Mouse (Mus musculus) embryonic facial prominence, embryonic 10.5 days (tissue): Measurements from ENCODE around the gene Myzap. TPM values are rescaled to one million over a fixed set of nuclear protein-coding genes. Genes with fewer than 3 reads are reported as not detected.
A peak's percentile ranks its signal among the peaks of the same experiment; 100 is the strongest.
"Not testable (repeated sequence)": the region's sequence is repeated elsewhere in the genome, so short reads cannot be mapped to it uniquely, and the experiment has no call there.

Source experiments
- DNase-seq: peaks from one replicate; pipeline ENCODE4 v3.0.0-alpha.2; 2017; ENCODE audit warnings: low spot score
- H3K27ac ChIP-seq: fragments of 300-500 bp; sonication (generic); replicated peaks from 2 replicates; pipeline ENCODE4 v1.5.1; 2016; ENCODE audit warnings: mild to moderate bottlenecking
- H3K27me3 ChIP-seq: fragments of 300-500 bp; sonication (generic); replicated peaks from 2 replicates; pipeline ENCODE4 v1.6.1; 2016; ENCODE audit warnings: low read depth, mild to moderate bottlenecking; ENCODE audit not compliant: poor library complexity, severe bottlenecking
- H3K36me3 ChIP-seq: fragments of 300-500 bp; sonication (generic); replicated peaks from 2 replicates; pipeline ENCODE4 v1.6.1; 2016; ENCODE audit warnings: mild to moderate bottlenecking, moderate library complexity
- H3K4me1 ChIP-seq: fragments of 300-500 bp; sonication (generic); 2 replicates; pipeline ENCODE4 v1.6.1; 2016
- H3K4me3 ChIP-seq: fragments of 300-500 bp; sonication (generic); 2 replicates; pipeline ENCODE4 v1.5.1; 2016; ENCODE audit warnings: mild to moderate bottlenecking, moderate library complexity
- H3K9me3 ChIP-seq: fragments of 300-500 bp; sonication (generic); 2 replicates; pipeline ENCODE4 v1.6.1; 2016; ENCODE audit warnings: mild to moderate bottlenecking
- WGBS: fragments of 180-500 bp; shearing (Covaris S2); methylation state at CpG from one replicate; pipeline ENCODE4 v1.1.7; 2016; 5-methylcytosine and 5-hydroxymethylcytosine counted together
- polyA plus RNA-seq: library from polyadenylated mRNA; unstranded; fragments of >200 nt; fragmentation: Nextera tagmentation; extraction: Ambion mirVana; gene quantifications from 2 replicates; pipeline ENCODE4 v1.2.1, GENCODE M21; 2016

Gene Myzap
- polyA plus RNA-seq, 1 experiment from 2014 or later = 7.1 TPM

DNA sequence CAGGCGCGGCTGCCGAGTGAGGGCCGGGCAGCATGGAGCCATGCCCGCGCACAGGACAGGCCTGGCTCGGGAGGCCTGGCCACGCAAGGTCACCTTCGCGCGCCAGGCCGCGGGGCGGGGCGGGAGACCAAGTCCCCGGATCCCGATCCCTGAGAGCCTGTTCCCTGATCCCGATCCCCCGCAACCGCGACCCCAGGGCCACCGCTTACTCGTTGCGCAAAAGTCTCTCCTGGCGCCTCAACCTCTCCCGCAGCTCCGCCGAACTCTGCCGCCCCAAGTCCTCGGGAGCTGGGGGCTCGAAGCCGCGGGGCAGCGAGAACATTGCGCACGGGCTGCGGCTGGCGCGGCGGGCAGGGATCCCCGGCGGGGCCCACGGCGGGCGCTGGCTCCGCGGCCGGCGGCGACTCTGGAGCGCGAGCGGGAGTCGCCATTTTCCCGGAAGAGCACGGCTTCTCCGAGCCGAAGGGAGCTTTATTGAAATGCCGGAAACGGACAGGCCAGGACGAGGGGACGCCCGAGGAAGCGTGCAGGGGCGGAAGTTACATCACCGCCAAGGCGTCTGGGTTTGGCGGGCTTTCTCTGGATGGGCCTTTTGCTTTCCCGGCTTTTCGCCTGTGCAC lies 106.6 kb downstream of the Myzap start, which contains the start of gene Polr2m:
Gene Polr2m (minus strand): TSS at position 461 of the 620 bp plus-strand sequence.
- Histone ChIP-seq H3K4me3 (peak within 1 kb of the TSS; percentile 98), H3K36me3 (peaks cover 36% of the 10 kb centered on the region), H3K27ac (peak within 1 kb of the TSS; percentile 100), H3K4me1 (peaks cover 21% of the 10 kb centered on the region), H3K27me3 (0 out of 2 replicates have a peak, but pooled peaks cover 9% of the 10 kb centered on the region), H3K9me3 (no peaks in the 10 kb centered on the region)
- peak; percentile 95 for DNase-seq
- WGBS = under 1% methylated on average over 70 of the region's 70 CpGs

DNA sequence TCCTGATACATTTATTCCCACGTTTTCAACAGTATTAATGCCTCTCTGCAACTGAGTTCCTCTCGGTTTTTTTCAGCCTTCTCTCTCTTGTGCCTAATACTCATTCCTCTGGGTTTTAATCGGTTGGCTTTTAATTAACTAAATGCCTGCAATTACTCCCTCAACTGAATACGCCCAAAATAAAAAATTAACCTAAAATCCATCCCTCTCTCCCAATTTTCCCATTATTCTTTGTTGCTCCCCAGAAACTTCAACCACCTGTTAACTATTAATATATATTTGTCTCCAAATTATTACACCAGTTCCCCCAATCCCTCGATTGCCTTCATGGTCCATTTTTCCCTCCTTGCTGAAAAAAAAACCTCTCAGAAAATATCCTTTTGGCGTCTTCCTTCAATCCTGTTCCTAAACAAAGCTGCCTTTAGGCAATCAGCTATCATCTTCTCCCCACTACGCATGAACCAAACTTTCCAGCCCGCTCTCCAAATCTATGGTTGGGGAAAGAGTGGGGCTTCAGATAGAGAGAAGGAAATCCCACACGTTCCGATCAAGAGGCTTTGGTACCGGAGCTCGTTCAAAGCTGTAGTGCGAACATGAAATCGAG lies 107.2 kb downstream of the Myzap start:
- DNase-seq = no peak
- no peaks in the 10 kb centered on the region for H3K9me3 ChIP-seq
- peak overlapping the region; percentile 100 for H3K27ac ChIP-seq
- 2% methylated on average over 14 of the region's 14 CpGs for WGBS
- H3K36me3 ChIP-seq = peaks cover 42% of the 10 kb centered on the region
- 0 out of 2 replicates have a peak, but pooled peaks cover 9% of the 10 kb centered on the region for H3K27me3 ChIP-seq
- H3K4me3 ChIP-seq = peak overlapping the region; percentile 98
- H3K4me1 ChIP-seq = peaks cover 15% of the 10 kb centered on the region

DNA sequence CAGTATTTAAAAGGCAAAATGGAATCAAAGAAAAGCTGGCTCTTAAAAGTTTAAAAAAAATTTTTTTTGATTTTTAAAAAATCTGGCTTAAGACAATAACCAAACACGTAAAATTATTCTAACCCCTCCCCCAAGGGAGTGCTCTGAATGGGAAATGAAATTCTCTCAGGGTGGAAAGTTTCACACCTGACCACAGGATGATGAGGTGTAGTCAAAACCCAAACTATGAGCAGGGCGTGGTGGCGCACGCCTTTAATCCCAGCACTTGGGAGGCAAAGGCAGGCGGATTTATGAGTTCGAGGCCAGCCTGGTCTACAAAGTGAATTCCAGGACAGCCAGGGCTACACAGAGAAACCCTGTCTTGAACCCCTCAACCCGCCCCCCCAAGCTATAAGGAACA lies 108.3 kb downstream of the Myzap start:
- Histone ChIP-seq H3K36me3 (peaks cover 53% of the 10 kb centered on the region), H3K4me3 (peak overlapping the region; percentile 98)
- not testable (repeated sequence) for DNase-seq, H3K27me3 ChIP-seq, H3K9me3 ChIP-seq, H3K4me1 ChIP-seq, H3K27ac ChIP-seq
- 89% methylated on average over 7 of the region's 7 CpGs for WGBS

DNA sequence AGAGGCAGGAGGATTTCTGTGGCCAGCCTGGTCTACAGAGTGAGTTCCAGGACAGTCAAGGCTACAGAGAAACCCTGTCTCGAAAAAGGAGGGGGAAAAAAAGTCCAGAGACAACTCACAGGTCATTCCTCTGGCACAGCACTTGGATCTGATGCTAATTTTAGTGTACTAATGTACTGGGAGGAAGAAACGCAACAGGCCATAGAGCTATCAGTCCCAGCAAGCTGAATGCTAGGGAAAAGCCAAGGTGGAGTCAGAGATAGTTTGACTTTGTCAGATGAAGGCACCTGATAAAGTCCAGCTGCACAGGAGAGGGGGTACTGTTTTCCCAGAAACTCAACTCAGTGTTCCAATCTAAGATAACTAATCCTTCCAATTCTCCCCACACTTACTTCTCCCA lies 111.9 kb downstream of the Myzap start:
- no peak overlapping the region for H3K27ac ChIP-seq
- peaks cover 6% of the 10 kb centered on the region; the same call in 1 of the 2 replicates for H3K9me3 ChIP-seq
- 96% methylated on average over 2 of the region's 2 CpGs for WGBS
- no peak overlapping the region for H3K4me3 ChIP-seq
- no peaks in the 10 kb centered on the region for H3K27me3 ChIP-seq
- no peak for DNase-seq
- peaks cover 6% of the 10 kb centered on the region; the same call in 1 of the 2 replicates for H3K4me1 ChIP-seq
- peaks cover 89% of the 10 kb centered on the region for H3K36me3 ChIP-seq

DNA sequence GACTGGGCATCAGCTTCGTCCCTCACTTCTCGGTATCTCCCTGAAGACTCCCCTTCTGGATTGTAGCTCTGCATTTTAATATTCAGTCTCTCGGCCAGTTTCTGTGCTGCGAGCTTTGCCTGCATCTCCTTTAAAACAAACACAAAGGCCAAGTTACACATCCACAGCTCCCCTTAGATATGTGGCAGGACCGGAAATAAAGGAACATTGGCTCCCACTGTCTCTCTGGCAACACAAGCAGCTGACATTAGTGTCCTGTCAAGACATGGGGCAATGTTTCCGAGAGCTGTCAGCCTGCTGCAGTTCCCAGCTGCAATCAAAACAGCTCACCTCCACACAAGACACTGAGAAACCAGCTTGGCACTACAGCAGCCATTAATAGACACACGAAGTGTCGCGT lies 112.7 kb downstream of the Myzap start:
- H3K4me1 ChIP-seq = peaks cover 6% of the 10 kb centered on the region; the same call in 1 of the 2 replicates
- DNase-seq = no peak
- H3K27ac ChIP-seq = no peak overlapping the region
- no peak overlapping the region for H3K4me3 ChIP-seq
- WGBS = 95% methylated on average over 9 of the region's 9 CpGs
- H3K27me3 ChIP-seq = no peaks in the 10 kb centered on the region
- peaks cover 98% of the 10 kb centered on the region for H3K36me3 ChIP-seq
- H3K9me3 ChIP-seq = peaks cover 6% of the 10 kb centered on the region; the same call in 1 of the 2 replicates

DNA sequence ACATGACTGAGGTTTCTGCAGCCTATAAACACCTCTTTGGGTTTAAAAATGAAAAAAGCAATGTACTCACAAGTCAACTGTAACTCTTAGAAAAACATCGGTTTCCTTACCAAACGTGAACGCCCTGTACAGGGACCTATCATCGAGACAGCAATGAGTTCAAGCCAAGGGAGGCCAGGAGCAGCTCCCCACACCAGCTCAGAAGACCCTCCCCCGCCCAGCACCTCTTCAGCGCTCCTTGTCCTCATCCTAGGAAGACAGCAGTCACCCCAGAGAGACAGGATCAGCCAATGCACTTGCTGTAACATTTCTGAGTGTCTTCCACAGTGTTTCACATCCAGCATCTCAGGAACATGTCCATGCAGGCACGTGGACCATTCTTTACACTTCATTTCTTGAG lies 113.6 kb downstream of the Myzap start:
- WGBS = 95% methylated on average over 7 of the region's 7 CpGs
- H3K4me3 ChIP-seq = no peak overlapping the region
- H3K27me3 ChIP-seq = no peaks in the 10 kb centered on the region
- H3K36me3 ChIP-seq = peaks cover 100% of the 10 kb centered on the region
- DNase-seq = no peak
- peaks cover 6% of the 10 kb centered on the region; the same call in 1 of the 2 replicates for H3K9me3 ChIP-seq
- no peaks in the 10 kb centered on the region for H3K4me1 ChIP-seq
- H3K27ac ChIP-seq = no peak overlapping the region

DNA sequence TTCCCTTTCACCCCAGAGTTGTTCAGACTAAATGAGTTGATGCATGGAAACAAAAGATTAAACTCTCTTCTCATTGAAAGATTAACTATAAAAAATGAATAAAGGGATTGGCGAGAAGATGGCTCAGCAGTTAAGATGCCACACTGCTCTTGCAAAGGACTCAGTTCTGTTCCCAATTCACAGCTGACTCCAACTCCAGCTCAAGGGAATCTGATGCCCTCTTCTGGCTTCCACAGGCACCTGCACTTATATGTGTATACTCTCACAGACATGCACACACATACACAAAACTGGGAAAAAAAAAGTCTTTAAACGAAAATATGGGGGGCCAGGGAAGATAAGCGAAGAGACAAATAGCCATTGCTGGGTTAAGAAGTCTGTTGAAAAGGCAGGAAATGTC lies 115.6 kb downstream of the Myzap start:
- Histone ChIP-seq H3K9me3 (peaks cover 6% of the 10 kb centered on the region; the same call in 1 of the 2 replicates), H3K27ac (no peak overlapping the region), H3K4me1 (no peaks in the 10 kb centered on the region), H3K36me3 (peaks cover 85% of the 10 kb centered on the region), H3K27me3 (no peaks in the 10 kb centered on the region), H3K4me3 (no peak overlapping the region)
- no peak for DNase-seq
- 96% methylated on average over 3 of the region's 3 CpGs for WGBS

DNA sequence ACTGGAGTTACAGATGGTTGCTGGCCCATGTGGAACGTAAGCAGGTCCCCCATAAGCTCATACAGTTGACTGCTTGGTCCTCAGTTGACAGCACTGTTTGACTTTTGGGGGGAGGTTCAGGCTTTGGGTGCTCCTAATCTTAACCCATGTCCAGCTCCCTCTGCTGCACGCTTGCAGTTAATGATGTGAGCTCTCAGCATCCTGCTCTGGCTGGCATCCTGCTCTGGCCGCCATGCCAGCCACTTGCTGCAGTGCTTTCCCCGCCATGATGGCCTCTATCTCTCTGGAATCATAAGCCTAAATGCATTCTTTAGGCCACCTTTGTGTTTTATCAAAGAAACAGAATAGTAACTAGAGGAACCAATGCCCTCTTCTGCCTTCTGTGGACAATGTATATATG lies 116.6 kb downstream of the Myzap start:
- DNase-seq = no peak
- peaks cover 78% of the 10 kb centered on the region for H3K36me3 ChIP-seq
- no peak overlapping the region for H3K4me3 ChIP-seq
- peaks cover 6% of the 10 kb centered on the region; the same call in 1 of the 2 replicates for H3K9me3 ChIP-seq
- H3K27ac ChIP-seq = no peak overlapping the region
- 92% methylated on average over 4 of the region's 4 CpGs for WGBS
- H3K4me1 ChIP-seq = no peaks in the 10 kb centered on the region
- H3K27me3 ChIP-seq = no peaks in the 10 kb centered on the region

DNA sequence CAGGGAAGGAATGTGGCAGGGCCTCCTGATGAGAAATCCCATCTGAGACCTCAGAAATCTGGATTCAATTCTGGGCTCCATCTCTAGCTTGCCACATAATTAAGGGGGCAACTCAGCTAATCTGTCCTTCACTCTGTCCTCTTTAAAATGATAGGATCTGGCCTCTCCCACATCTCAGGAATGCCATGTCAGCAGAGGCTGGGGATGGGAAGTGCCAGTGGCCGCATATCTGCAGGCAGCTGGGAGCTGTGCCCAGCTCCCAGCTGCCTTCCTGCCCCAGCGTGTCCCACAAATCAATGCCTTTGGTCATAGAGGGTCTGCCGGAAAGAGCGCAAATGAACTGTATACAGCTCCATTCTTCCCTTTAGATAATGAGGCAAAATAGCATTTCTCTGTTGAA lies 124.7 kb downstream of the Myzap start:
- H3K27me3 ChIP-seq = no peaks in the 10 kb centered on the region
- 78% methylated on average over 4 of the region's 4 CpGs for WGBS
- no peak for DNase-seq
- no peak overlapping the region for H3K4me3 ChIP-seq
- peaks cover 8% of the 10 kb centered on the region for H3K4me1 ChIP-seq
- no peak overlapping the region for H3K27ac ChIP-seq
- H3K9me3 ChIP-seq = no peaks in the 10 kb centered on the region
- 0 out of 2 replicates have a peak, but pooled peaks cover 3% of the 10 kb centered on the region for H3K36me3 ChIP-seq

DNA sequence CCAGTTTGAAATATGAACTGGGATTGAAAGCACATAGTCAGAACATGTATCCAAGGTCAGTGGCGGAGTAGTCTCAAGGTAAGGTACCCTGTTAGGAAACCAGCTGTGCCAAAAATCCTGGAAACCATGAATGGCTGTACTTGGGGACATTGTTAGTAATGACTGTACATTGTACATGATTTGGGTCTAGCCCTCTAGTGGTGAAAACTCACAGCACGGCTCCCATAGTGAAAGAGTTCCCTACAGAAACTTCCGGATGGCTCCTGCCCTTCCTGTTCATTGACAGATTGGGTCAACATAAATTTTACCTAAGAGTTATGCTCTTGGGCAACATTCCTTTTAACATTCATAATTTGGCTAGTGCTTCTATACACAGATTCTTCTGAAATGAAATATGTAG lies 126.0 kb downstream of the Myzap start:
- 81% methylated on average over 3 of the region's 3 CpGs for WGBS
- H3K4me3 ChIP-seq = no peak overlapping the region
- 0 out of 2 replicates have a peak, but pooled peaks cover 2% of the 10 kb centered on the region for H3K36me3 ChIP-seq
- H3K4me1 ChIP-seq = peaks cover 10% of the 10 kb centered on the region
- no peaks in the 10 kb centered on the region for H3K27me3 ChIP-seq
- peak; percentile 40 for DNase-seq
- no peaks in the 10 kb centered on the region for H3K9me3 ChIP-seq
- H3K27ac ChIP-seq = no peak overlapping the region

DNA sequence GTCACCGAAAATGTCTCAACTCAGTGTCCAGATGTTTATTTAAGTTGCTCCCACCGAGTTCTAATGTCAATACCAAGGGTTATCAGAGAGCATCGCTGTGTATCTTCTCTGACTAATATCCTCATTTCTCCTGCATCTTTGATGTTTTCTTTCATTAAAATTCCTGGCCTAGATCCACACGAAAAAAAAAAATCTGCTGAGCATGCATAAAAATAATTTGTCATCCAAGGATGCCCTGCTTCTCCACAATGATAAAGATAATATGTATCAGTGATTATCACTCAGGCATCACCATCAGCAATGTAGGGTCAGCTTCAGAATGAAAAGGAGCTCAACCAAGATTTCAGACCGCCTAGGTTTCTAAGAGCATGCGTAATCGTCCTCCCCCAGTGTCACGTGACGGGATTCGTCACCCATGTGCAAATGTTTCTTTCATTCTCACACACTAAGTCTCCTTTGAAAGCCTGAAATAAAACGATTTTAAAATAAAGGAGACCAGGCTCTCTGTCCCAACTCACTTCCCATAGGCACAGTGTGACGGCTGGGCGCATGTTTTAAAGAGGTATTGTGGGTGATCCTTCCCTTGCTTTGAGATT lies 129.0 kb downstream of the Myzap start:
- DNase-seq = no peak
- Histone ChIP-seq H3K27me3 (no peaks in the 10 kb centered on the region), H3K27ac (no peak overlapping the region), H3K9me3 (no peaks in the 10 kb centered on the region), H3K4me1 (peaks cover 12% of the 10 kb centered on the region), H3K36me3 (no peaks in the 10 kb centered on the region), H3K4me3 (no peak overlapping the region)
- WGBS = 82% methylated on average over 13 of the region's 13 CpGs

DNA sequence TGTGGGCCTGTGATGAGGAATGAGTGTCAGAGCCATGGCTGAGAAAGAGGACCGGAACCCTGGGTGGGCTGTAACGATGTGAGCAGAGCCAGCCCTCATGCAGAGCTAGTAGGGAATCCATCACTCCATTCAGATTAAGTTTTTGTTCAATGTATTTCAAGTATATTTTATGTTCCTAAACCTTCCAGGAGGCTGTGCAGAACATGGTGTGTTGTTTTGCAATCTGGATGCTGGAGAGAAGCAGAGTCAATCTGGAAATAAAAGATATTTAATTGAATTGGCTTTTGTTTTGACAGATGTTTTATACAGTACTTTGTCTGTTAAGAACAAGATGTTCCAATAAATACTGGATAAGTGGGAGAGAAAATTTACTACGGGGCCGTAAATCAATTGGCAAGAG lies 135.4 kb downstream of the Myzap start:
- no peak overlapping the region for H3K4me3 ChIP-seq
- 93% methylated on average over 4 of the region's 4 CpGs for WGBS
- no peaks in the 10 kb centered on the region for H3K9me3 ChIP-seq
- peaks cover 20% of the 10 kb centered on the region for H3K4me1 ChIP-seq
- H3K36me3 ChIP-seq = no peaks in the 10 kb centered on the region
- DNase-seq = no peak
- 0 out of 2 replicates have a peak, but pooled peaks cover 9% of the 10 kb centered on the region for H3K27me3 ChIP-seq
- H3K27ac ChIP-seq = no peak overlapping the region
